Mouse (Mus musculus): ENCODE data around the gene Flt1.

The Flt1 gene

DNA sequence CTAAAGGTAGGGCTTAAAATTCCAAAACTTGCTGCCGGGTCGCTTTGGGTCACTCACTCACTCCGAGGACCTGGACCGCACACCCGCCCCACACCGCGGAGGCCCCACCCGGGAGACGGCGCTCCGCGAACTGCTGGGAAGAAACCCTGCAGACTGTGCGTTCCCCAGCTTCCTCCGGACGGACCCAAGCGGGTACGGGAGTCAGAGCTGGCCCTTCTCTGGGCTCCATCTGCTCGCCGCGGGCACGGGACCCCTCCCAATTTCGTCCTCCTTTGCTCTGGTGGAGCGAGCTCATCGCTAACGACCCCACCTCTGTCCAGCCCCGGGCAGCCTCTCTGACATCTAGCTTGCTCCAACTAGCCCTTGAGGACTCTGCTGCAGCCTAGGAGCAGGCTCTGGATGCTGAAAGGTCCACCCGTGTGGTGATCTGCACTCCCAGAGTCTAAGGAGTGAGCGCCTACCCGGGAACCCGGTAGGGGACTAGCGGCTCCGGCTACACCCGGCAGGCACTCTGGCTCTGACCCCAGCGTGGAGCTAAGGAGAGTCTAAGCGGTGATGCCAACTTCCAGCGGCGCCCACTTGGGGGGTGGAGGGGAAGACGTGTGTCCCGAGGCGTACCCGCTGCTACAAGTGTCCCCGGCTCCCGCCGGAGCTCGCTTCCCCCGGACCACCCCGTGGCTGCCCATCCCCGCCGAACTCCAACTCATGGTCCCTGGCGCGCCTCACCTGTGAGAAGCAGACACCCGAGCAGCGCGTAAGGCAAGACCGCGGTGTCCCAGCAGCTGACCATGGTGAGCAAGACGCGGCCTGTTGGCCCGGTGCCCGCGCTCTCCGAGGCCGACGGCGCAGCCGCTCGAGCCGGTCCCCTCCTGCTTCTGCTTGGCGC lies 623 bp downstream of the Flt1 start:
- peak in 1 of 2 experiments; percentile 23 for DNase-seq (ENCODE audit: low spot score in 2 of 2)

DNA sequence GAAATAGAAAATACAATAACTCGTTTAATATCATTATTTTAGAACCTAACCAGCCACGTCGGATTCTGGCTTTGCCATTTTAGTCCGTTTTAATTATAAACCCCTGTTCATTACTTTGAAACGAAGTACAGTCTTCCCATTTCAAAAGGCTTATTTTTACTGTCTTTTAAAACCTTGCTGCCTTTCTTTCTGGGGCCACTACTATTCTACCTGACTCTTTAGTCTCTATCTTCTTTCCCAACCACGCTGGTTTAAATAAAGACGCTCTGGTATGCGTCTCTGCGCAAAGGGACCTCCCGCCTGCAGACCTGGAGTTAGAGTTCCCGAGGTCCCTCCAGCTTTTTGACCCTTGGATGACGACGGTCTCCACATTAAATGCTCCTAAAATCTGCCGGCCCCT lies 1.4 kb downstream of the Flt1 start:
- no peak for DNase-seq (ENCODE audit: low spot score in 2 of 2)

DNA sequence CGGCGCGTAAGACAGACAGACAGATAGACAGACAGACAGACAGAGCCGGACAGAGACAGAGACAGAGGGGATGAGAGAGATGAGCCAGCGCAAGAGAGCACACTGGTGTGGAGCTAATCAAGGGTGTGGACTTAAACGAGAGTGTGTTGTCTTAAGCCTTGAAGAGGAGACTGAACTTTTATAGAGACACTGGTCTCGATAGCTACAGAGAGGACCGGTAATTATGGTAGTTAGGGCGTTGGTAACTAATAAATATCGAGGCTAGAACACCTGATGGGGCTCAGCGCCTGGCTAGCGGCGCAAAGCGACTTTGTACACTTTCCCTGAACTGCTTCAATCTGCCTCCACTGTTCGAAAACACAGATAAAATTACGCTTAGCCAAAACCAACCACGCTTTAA lies 2.0 kb downstream of the Flt1 start:
- no peak for DNase-seq (ENCODE audit: low spot score in 2 of 2)

DNA sequence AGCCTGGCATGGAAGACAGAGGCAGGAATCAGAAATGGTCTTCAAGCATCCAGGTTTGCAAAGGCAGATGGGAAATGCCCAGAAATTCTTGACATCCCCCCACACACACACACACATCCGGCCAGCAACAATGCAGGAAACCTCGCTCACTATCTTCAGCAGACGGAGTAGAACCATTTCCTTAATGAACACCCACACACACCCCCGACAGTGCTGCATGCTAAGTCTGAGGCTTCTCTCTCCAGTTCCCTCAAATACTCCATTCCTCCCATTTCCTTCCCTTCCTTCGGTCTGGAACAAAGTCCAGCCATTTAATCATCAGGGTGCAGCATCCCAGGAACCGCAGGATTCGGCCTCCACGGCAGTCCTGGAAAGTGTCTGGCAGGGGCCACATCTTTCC lies 4.4 kb downstream of the Flt1 start:
- no peak for DNase-seq (ENCODE audit: low spot score in 2 of 2)

DNA sequence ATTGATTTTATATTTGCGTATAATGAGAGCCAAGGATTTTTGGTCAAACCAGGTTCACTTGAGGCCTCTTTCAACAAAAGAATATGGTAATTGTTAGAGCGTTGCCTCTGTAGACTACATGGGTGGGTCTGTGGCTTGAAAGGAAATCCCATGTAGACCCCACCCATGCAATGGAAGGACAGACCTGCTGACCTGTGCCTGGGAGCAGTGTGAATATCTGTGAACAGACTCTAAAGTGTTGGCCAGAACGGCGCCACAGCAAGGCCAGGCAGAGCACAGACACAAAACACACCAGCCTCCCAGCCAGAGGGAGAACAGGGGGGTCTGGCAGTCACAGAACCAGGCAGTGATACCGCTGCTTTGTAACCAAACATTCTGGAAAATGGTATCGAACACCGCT lies 7.5 kb downstream of the Flt1 start:
- DNase-seq (ENCODE audit: low spot score in 2 of 2) = no peak

DNA sequence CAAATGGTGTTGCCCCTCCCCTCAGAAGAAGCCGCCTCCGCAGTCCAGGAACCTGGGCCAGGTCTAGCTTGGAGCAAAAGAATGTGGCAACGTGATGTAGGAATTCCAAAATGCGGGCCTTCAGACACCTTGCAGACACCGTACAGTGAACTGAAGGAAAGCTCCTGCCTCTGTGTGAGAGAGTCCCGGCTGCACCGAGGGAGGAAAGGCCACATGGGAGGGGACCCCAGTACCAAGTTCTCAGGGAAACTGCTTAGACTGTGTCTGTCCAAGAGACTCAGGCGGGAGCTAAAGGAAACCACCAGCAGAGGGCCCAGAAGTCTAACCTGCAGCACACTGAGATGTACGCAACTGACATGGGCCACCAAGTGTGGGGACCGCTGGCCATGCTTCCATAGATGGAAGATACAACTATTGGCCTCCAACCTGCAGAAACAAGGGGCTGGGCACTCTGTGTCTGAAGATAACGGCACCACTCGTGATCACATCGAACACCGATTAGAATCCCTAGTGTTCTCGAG lies 9.1 kb downstream of the Flt1 start:
- no peak for DNase-seq (ENCODE audit: low spot score in 2 of 2)

DNA sequence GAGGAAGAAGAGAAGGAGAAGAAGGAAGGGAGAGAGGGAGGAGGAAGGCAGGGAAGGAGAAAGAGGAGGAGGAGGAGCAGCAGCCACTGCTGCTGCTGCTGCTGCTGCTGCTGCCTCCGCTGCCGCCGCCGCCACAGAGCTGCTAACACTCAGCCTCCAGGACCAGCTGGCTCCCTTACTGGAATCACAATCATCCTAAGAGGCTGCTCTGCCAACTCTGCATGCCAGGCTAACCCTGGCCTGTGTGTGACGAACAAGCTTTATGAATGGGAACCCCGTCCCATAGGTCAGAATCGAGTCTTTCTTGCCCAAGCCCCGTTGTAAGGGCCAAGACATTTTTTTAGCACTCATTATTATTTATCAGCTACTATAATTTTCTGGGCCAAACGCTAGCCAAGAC lies 9.5 kb downstream of the Flt1 start:
- DNase-seq (ENCODE audit: low spot score in 2 of 2) = no peak

DNA sequence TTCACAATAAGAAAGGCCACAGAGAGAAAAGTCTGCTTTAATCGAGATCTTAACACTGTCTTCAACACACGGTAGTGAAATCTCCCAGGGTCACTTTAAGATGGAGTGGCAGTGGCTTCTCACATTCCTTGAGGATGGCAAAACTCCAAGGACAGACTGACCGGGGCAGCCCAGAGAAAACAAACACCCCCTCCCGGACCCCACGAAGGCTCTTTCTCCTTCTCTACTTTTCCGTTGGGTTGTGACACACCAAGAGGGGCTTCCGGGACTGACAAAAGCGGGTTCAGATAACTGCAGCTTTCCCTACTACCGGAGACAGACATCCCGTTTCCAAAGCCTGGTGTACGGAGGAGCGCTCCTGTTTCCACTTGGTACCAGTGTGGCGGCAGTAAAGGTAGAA lies 10.4 kb downstream of the Flt1 start:
- no peak for DNase-seq (ENCODE audit: low spot score in 2 of 2)

DNA sequence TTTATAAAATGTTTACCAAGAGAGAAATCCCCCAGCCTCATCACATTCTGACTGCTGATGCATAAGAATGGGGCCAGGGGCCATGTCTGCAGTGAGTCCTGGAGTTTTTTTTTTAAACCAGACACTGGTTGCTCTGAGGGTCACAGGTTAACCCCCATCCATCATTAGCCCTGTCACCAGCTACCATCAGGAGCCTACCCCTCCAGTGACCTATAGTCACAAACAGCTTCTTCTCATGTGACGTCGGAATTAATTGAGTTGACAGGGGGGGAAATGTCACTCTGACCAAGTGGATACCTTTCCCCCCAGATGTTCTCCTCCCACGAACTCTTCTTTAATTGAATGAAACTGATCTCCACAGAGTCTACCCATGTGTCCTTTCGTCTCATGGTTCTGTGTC lies 17.3 kb downstream of the Flt1 start:
- DNase-seq (ENCODE audit: low spot score in 2 of 2) = no peak

DNA sequence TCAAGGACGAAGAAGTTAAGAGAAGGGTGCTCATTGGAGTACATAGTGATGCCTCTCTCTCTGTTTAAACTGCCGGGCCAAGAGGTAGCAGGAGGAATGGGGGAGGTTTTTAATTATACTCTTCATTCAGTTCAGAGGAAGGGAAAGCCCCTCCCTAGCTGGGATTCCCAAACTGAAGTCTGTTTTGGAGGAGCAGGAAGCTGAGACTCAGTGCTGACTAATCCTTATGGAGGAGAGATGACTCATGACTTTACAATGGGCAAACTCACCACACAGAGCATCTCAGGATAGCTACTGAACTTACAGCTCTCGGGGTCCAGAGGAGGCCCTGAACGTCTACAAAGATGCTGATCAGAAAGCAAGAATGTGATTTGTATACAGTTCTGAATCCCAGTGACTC lies 18.3 kb downstream of the Flt1 start:
- DNase-seq (ENCODE audit: low spot score in 2 of 2) = no peak

DNA sequence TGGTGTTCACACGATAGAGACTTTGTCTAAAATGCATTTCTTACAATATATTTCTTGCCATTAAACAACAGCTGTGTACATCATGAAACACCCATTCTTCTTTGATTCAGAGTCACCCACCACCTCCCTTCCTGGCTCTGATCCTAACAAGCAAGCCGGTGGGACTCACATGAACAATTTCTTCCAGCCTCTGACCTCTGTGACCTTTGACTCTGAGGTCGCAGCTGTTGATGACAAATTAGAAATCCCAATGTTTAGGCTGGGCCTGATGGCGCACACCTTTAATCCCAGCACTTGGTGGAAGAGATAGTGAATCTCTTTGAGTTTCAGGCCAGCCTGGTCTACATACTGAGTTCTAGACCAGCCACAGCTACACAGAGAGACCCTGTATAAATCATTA lies 20.9 kb downstream of the Flt1 start:
- no peak for DNase-seq (ENCODE audit: low spot score in 2 of 2)

DNA sequence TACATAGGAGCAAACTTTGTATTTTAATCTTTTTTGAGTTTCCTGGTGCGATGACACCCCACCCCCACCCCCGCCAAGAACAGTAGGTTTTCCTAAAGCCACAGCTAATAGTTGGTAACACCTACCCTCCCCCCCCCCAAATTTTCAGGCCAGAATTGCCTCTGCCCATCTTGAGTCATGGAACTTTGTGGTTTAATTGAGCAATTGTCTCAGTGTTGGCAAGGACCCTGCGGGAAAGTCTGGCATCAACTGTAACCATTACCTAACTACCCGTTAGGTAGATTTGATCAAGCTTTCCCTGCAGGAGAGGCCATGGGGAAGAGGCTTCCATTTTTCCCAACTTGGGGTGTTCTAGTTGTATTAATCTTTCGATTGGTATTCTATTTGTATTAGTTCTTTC lies 23.4 kb downstream of the Flt1 start:
- no peak for DNase-seq (ENCODE audit: low spot score in 2 of 2)

DNA sequence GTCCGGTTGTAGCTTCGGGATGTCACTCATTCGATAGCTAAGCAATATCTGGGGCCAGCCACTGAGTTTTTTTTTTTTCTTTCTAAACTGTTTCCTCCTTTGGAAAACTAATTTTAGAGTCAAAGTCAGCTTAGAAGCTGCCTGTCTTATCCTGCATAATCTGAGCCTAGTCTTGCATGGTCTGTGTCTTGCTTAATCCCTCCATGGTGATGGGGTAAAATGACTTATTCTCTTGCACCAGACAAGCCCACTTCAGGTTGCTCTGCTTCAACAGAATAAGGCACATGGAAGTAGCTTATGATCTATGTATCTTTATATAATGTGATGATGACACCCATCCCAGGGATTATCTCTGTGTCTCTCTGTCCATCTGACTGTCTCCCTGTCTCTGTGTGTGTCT lies 24.8 kb downstream of the Flt1 start:
- DNase-seq (ENCODE audit: low spot score in 2 of 2) = no peak

DNA sequence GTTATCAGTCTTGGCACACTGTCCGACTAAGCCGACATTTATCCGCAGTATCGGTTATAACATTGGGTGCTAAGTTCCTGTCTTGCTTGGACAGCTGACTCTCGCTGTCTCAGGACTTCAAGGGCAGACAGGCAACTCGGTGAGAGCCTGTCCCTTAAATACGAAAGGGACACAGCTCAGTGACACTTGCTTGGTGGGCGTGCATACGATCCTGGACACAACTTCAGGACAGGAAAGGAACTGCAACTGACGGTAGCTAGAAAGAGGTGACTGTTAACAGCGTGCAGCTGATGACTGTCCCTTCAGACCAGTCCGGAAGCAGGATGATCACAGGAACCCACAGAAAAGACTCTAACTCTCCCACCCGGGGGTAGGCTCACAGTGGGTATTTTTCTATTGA lies 27.8 kb downstream of the Flt1 start:
- DNase-seq (ENCODE audit: low spot score in 2 of 2) = no peak

DNA sequence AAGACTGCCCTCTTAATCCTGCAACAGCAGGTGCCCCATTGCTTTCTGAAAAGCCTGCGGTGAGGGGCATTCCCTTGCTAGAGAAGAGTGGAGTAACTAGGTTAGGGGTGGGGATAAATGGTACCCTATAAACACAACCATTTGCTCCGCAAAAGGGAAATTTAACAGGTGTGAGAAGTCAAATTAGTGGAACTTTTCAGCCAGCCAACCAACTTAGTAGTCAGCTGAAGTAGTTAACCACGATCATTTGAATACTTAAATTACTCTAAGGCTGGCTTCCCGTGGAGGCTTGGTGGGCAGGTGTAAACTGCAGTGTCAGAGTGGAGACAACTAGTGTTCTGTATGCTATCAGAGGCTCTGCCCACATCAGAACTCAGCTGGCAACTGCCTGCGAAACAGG lies 28.6 kb downstream of the Flt1 start:
- no peak for DNase-seq (ENCODE audit: low spot score in 2 of 2)

DNA sequence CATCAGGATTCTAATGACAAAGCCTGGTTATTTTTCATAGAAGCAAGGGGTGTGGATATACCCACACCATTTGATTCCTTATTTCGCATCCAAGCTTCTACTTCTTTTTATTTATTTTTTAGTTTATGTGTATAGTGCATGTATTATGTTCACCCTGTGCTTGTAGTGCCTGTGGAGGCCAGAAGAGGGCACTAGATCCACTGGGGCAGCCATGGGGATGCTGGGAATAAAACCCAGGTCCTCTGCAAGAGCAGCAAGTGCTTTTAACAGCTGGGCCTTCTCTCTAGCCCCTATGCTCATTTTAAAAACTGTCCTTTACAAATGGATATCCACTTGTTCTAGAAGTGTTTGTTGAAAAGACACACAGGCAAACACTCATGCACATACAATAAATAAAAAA lies 33.2 kb downstream of the Flt1 start:
- DNase-seq (ENCODE audit: low spot score in 2 of 2) = no peak

DNA sequence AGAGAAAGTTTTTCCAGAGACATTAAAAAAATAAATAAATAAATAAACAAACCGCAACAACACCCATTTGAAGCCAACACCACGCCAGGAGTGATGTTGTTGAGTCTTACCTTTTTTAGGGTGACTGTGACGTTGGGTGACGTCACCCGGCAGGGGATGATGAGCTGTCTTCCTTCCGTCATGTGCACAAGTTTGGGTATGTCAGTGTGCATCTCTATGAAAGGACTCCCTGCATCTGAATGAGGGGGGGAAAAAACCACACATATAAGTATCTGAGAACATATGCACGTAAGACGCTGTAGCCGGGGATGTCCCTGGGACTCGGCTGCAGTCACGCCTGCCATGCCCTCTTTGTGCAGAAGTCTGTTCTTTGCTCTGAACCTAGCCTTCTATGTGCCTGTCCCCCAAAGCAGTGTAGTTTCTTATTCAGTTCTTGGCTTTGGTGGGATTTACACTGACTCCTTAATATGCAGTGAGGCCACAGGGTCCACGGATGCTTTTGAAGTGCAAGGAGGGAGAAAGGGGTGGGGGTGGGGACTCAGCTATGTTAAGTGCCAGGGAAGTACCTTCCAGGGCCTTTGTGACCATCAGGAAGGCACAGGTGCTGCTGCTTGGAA lies 42.0 kb downstream of the Flt1 start:
- no peak for DNase-seq (ENCODE audit: low spot score in 2 of 2)

DNA sequence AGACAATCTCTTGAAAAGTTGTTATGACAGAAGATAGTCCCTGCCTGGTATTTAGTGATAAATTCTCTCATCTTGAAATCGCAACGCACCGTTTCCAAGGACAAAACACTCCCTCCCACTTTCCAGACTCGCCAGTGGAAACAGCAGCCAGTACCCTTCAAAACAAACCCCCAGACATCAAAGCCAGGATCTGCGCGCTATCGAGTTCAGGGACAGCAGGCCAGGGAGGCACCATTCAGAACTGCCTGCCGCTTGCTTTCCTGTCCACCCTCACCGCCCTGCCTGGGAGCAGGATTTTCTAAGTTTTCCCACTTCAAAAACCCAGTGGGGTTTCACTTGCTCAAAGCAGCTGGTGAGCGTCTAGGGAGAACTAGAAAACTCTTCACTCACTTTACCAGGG lies 44.6 kb downstream of the Flt1 start:
- no peak for DNase-seq (ENCODE audit: low spot score in 2 of 2)

DNA sequence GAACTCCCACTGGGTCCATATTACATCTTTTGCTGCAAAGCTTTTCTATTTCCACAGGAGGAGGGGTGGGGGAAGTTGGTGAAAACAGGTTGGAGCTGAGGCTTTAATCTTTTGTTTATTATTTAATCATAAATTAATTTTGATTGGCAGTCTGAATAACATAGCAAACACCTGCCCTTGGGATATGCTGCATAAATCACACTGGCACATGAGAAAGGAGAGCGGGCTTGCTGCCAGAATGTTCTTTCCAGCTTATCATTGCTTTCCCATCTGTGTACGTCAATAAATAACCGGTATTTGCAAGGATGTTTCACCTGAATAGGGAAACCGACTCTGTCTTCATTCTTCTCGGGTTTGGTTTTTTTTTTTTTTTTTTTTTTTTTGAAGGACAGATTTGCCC lies 45.1 kb downstream of the Flt1 start:
- no peak for DNase-seq (ENCODE audit: low spot score in 2 of 2)

DNA sequence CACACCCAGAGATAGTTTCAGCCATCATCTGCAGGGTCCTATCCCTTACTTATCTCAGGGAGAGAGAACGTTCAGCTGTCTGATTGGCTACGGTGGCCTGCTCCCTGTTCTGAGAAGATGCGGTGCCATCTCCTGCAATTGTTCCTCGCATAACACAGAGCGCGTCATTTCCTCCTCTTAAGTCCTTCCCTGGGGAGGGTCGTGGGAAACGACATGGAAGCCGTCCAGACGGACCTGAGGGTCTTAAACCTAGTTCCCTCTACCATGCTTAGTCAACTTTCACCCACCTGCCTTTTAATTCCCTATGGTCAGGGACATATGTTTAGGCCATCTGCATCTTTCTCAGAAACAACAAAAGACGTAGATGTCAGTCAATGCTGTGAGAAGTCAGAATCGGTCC lies 46.5 kb downstream of the Flt1 start:
- no peak for DNase-seq (ENCODE audit: low spot score in 2 of 2)

DNA sequence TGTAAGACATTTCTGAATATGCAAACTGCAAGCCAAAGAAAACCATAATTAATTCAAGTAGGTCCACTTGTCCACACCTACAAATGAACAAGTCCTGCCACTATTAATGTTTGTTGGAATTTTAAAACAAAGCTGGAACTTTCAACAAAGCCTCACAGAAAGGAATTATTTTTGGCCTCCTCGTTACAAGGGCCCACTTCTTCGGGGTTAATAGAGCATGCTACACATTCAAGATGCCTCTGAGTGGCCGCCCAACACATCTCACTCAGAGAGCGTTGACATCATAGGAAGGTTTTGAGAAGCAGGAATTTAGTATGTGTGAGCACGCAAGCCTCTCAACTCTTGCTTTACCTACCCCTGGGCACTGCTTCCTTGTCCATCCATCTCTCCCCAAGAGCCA lies 50.0 kb downstream of the Flt1 start:
- no peak for DNase-seq (ENCODE audit: low spot score in 2 of 2)

DNA sequence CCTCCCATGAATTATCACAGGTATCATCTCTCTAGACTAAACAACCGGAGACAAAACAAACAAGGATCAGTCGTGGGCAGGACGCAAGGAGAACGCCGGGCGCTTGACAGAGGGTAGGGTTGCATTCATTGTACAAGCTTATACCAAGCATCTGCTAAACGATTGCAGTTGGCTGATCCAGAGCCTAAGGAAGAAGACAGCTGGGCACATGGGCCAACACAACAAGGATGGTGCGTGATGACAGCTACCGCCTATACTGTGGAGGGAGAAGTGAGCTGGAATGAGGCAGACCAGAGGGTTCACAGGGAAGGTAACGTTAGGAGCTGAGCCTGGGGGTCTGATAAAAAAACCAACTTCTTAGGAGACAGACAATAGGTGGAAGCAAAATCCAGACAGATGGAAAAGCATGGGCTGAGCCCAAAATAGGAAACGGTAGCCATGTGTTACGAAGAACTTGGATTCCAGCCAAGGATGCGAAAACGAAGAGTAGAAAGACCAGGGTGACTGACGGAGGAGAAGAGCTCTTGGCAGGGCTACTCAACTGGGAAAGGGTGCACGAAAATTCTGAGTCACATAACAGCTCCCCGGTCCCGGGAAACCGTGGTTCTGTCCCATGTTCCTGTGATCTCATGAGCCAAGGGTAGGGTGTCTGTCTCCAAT lies 53.9 kb downstream of the Flt1 start:
- no peak for DNase-seq (ENCODE audit: low spot score in 2 of 2)

Data from spleen, postnatal 10 days (tissue).